Mouse (Mus musculus) limb, embryonic 14.5 days (tissue): ENCODE measurements at regions not wholly inside any gene's neighbourhood (a gene's known extent, or its start where the extent isn't known, plus 50 kb on each side); places are given as distances from the start of the nearest gene placed in this dataset.

Source experiments
- ATAC-seq: fragments of 200-750 bp; cut with Nextera tagmentation; 2 replicates; pipeline ENCODE4 v1.8.0; 2017; ENCODE audit warnings: low read depth, moderate number of reproducible peaks, moderate TSS enrichment; ENCODE audit not compliant: low FRiP score
- DNase-seq: peaks from one replicate; pipeline ENCODE4 v3.0.0-alpha.2; 2015; ENCODE audit warnings: low spot score
- H3K27ac ChIP-seq: fragments of 300-500 bp; sonication (generic); replicated peaks from 2 replicates; pipeline ENCODE4 v1.5.1; 2014; ENCODE audit warnings: low read depth, mild to moderate bottlenecking, low read length, moderate library complexity, mixed read lengths
- H3K27me3 ChIP-seq: fragments of 300-500 bp; sonication (generic); 2 replicates; pipeline ENCODE4 v1.6.1; 2014; ENCODE audit warnings: low read length, mixed read lengths; ENCODE audit not compliant: control insufficient read depth, insufficient read depth
- H3K36me3 ChIP-seq: fragments of 300-500 bp; sonication (generic); 2 replicates; pipeline ENCODE4 v1.6.1; 2014; ENCODE audit warnings: mild to moderate bottlenecking, low read length, moderate library complexity, mixed read lengths; ENCODE audit not compliant: control insufficient read depth, insufficient read depth
- H3K4me1 ChIP-seq: fragments of 300-500 bp; sonication (generic); 2 replicates; pipeline ENCODE4 v1.6.1; 2014; ENCODE audit warnings: antibody characterized with exemption, low read length, mixed read lengths; ENCODE audit not compliant: control insufficient read depth, insufficient read depth
- H3K4me2 ChIP-seq: fragments of 300-500 bp; sonication (generic); replicated peaks from 2 replicates; pipeline ENCODE4 v1.6.1; 2014; ENCODE audit warnings: low read depth, mild to moderate bottlenecking, low read length, moderate library complexity; ENCODE audit not compliant: severe bottlenecking
- H3K4me3 ChIP-seq: fragments of 300-500 bp; sonication (generic); replicated peaks from 2 replicates; pipeline ENCODE4 v1.5.1; 2014; ENCODE audit warnings: low read length
- H3K9ac ChIP-seq: fragments of 300-500 bp; sonication (generic); 2 replicates; pipeline ENCODE4 v1.6.1; 2014; ENCODE audit warnings: mild to moderate bottlenecking, low read depth, low read length, moderate library complexity; ENCODE audit not compliant: severe bottlenecking
- H3K9me3 ChIP-seq: fragments of 300-500 bp; sonication (generic); 2 replicates; pipeline ENCODE4 v1.6.1; 2016; ENCODE audit warnings: low read length; ENCODE audit not compliant: control insufficient read depth
- POLR2A ChIP-seq: fragments of 200-500 bp; IDR thresholded peaks from 2 replicates; pipeline ENCODE4 v1.8.0; 2012; ENCODE audit warnings: inconsistent platforms, mild to moderate bottlenecking, moderate library complexity, borderline replicate concordance; ENCODE audit not compliant: insufficient read depth, insufficient read length; ENCODE audit errors: extremely low read depth
- WGBS: fragments of 180-500 bp; shearing (Covaris S2); extraction: QIAGEN DNeasy Blood & Tissue Kit; methylation state at CpG from one replicate; pipeline ENCODE4 v1.1.7; 2014; 5-methylcytosine and 5-hydroxymethylcytosine counted together

DNA sequence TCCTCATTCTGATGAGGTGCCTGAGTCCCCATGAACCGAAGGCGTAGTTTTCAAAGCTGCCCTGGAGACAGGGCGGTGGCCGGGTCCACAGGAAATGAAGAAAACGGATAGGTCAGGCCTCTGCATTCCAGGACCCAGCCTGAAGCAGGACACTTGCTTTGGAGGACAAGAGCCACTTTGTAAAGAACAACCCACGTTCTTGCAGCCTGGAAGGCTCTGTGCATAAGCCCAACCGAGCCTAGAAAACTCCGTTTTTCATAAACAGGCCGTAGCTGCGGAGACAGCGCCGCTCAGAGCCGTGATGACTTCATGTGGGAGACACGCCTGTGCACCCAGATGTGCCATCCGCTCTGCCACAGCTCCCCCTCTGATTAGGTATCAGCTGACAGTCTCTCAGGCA lies 78.4 kb upstream of the Tgfbr2 start:
- Histone ChIP-seq H3K9ac (no peak overlapping the region), H3K27ac (peak overlapping the region; percentile 28; the same call in 1 of the 2 replicates), H3K36me3 (no peaks in the 10 kb centered on the region), H3K27me3 (no peaks in the 10 kb centered on the region), H3K4me2 (no peak overlapping the region), H3K9me3 (peaks cover 3% of the 10 kb centered on the region; the same call in 1 of the 2 replicates), H3K4me3 (no peak overlapping the region), H3K4me1 (peaks cover 3% of the 10 kb centered on the region; the same call in 1 of the 2 replicates)
- TF ChIP-seq POLR2A: no peak
- WGBS: 63% methylated on average over 15 of the region's 15 CpGs
- DNase-seq: no peak
- ATAC-seq: peak; percentile 47; the same call in 1 of the 2 replicates

GRCm38 (mm10) chr9:116252788-116253187 lies 77.6 kb upstream of the Tgfbr2 start:
- Histone ChIP-seq H3K9me3 (peaks cover 3% of the 10 kb centered on the region; the same call in 1 of the 2 replicates), H3K36me3 (no peaks in the 10 kb centered on the region), H3K4me1 (peaks cover 3% of the 10 kb centered on the region; the same call in 1 of the 2 replicates), H3K27ac (peak overlapping the region; percentile 28; the same call in 1 of the 2 replicates), H3K27me3 (no peaks in the 10 kb centered on the region), H3K4me2 (no peak overlapping the region), H3K4me3 (no peak overlapping the region), H3K9ac (no peak overlapping the region)
- WGBS: 73% methylated on average over 8 of the region's 8 CpGs
- DNase-seq: no peak
- no peak for ATAC-seq
- no peak for TF ChIP-seq POLR2A

- Histone ChIP-seq H3K36me3 (no peaks in the 10 kb centered on the region), H3K4me2 (no peak overlapping the region), H3K9me3 (peaks cover 3% of the 10 kb centered on the region; the same call in 1 of the 2 replicates), H3K27me3 (no peaks in the 10 kb centered on the region), H3K27ac (no peak overlapping the region), H3K9ac (no peak overlapping the region), H3K4me3 (no peak overlapping the region), H3K4me1 (peaks cover 3% of the 10 kb centered on the region; the same call in 1 of the 2 replicates)
- WGBS: 84% methylated on average over 2 of the region's 2 CpGs
- ATAC-seq: no peak
- no peak for DNase-seq
- no peak for TF ChIP-seq POLR2A
These were observed 74.6 kb upstream of the Tgfbr2 start for GRCm38 (mm10) chr9:116249791-116250190.

DNA sequence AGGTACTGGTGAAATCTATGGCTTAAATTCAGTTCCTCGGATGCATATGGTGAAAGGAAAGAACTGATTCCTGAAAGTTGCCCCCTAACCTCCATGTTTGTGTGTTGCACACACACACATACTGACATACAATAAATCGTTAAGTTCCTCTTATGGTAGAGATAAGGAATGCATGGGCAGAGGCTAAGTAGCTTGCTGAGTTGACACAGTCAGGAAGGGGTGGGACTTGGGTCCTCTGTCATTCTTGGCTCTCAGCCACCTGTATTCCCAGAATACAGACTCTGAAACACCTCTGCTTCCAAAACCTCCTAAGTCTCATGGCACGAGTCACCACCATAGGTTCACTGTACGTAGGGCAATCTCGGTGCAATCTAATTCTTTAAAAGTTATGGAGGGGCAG lies 70.0 kb upstream of the Tgfbr2 start:
- WGBS: 81% methylated on average over 5 of the region's 5 CpGs
- H3K27ac ChIP-seq: no peak overlapping the region

GRCm38 (mm10) chr9:116244619-116244899 lies 69.4 kb upstream of the Tgfbr2 start:
- Histone ChIP-seq H3K9ac (no peak overlapping the region), H3K4me1 (peaks cover 5% of the 10 kb centered on the region; the same call in 1 of the 2 replicates), H3K27me3 (no peaks in the 10 kb centered on the region), H3K9me3 (no peaks in the 10 kb centered on the region), H3K36me3 (no peaks in the 10 kb centered on the region), H3K4me2 (no peak overlapping the region), H3K27ac (no peak overlapping the region), H3K4me3 (no peak overlapping the region)
- ATAC-seq (no peak), DNase-seq (no peak)
- TF ChIP-seq POLR2A: no peak
- WGBS: 81% methylated on average over 1 of the region's 1 CpGs

More for the DNA sequence above, 70.0 kb upstream of the Tgfbr2 start:
- Histone ChIP-seq H3K4me3 (no peak overlapping the region), H3K4me1 (peaks cover 5% of the 10 kb centered on the region; the same call in 1 of the 2 replicates), H3K36me3 (no peaks in the 10 kb centered on the region), H3K9ac (no peak overlapping the region), H3K9me3 (no peaks in the 10 kb centered on the region), H3K4me2 (no peak overlapping the region), H3K27me3 (no peaks in the 10 kb centered on the region)
- TF ChIP-seq POLR2A: no peak
- no peak for DNase-seq
- ATAC-seq: no peak
